Comparison of ENCODE assay signal across 15 mouse cellular contexts in genomic region chr17:50987935-50988334, GRCm38 (mm10).
DNase-seq lines count a peak whose midpoint lies in the region; ATAC-seq and TF ChIP-seq lines count a peak whose summit lies in the region.
"Had no signal": no experiment of that assay in that cellular context is flagged by ENCODE, and none has a peak within 500 bp of the region (broad histone marks: within the 10 kb centered on the region; RNA-seq: fewer than 3 reads in every experiment).

No protein-coding gene starts in this region.

- peak; percentile 64 for TF ChIP-seq CTCF in hindbrain, postnatal 0 days (IDR thresholded peaks at IDR 0.05; ENCODE audit: low read depth)
- peak; percentile 69 for TF ChIP-seq CTCF in midbrain, postnatal 0 days (IDR thresholded peaks at IDR 0.05)
- peak; percentile 60 for TF ChIP-seq CTCF in stomach, postnatal 0 days (IDR thresholded peaks at IDR 0.05; ENCODE audit: low read depth)

- no peaks in the 10 kb centered on the region for H3K36me3 ChIP-seq in hindbrain, postnatal 0 days (ENCODE audit: insufficient read depth, low read length)
- no peaks in the 10 kb centered on the region for H3K36me3 ChIP-seq in hindbrain, embryonic 13.5 days
- H3K36me3 ChIP-seq in midbrain, postnatal 0 days (ENCODE audit: insufficient read depth, low read length) = no peaks in the 10 kb centered on the region
- 0 out of 2 replicates have a peak, but pooled peaks cover under 1% of the 10 kb centered on the region for H3K36me3 ChIP-seq in midbrain, embryonic 13.5 days
- no peaks in the 10 kb centered on the region for H3K36me3 ChIP-seq in stomach, postnatal 0 days (ENCODE audit: control insufficient read depth, insufficient read depth, low read length)
- H3K36me3 ChIP-seq: liver, embryonic 13.5 days had no signal

- WGBS in hindbrain, postnatal 0 days = 57% methylated on average over 3 of the region's 3 CpGs
- 71% methylated on average over 3 of the region's 3 CpGs for WGBS in hindbrain, embryonic 13.5 days
- 58% methylated on average over 3 of the region's 3 CpGs for WGBS in midbrain, postnatal 0 days
- WGBS in midbrain, embryonic 13.5 days = 74% methylated on average over 3 of the region's 3 CpGs
- WGBS in stomach, postnatal 0 days = 53% methylated on average over 3 of the region's 3 CpGs

- no peak overlapping the region for H3K4me2 ChIP-seq in hindbrain, postnatal 0 days (ENCODE audit: low read depth, low read length)
- H3K4me2 ChIP-seq in hindbrain, embryonic 13.5 days = no peak overlapping the region
- no peak overlapping the region for H3K4me2 ChIP-seq in midbrain, postnatal 0 days (ENCODE audit: low read depth, low read length, poor library complexity, severe bottlenecking)
- no peak overlapping the region for H3K4me2 ChIP-seq in midbrain, embryonic 13.5 days (replicated peaks)
- H3K4me2 ChIP-seq in stomach, postnatal 0 days (replicated peaks; ENCODE audit: low read depth) = no peak overlapping the region
- H3K4me2 ChIP-seq: liver, embryonic 13.5 days had no signal

- DNase-seq in hindbrain, postnatal 0 days (ENCODE audit: low spot score) = peak; percentile 52
- DNase-seq in midbrain, postnatal 0 days (ENCODE audit: low spot score) = peak; percentile 40
- DNase-seq in stomach, postnatal 0 days (ENCODE audit: low spot score) = no peak
- no peak for DNase-seq in urinary bladder, adult 18-20 months (ENCODE audit: low spot score in 2 of 2)
- DNase-seq in cerebellum, adult 11-12 months = no peak
- DNase-seq: adrenal gland, postnatal 36 days; cerebellum, adult 9-10 months; heart, postnatal 14 days; kidney, postnatal 4 days; liver, embryonic 13.5 days had no signal

- no peak overlapping the region for H3K4me3 ChIP-seq in hindbrain, postnatal 0 days (ENCODE audit: low read length)
- H3K4me3 ChIP-seq in hindbrain, embryonic 13.5 days = no peak overlapping the region
- H3K4me3 ChIP-seq in midbrain, postnatal 0 days (ENCODE audit: low read depth, low read length) = no peak overlapping the region
- no peak overlapping the region for H3K4me3 ChIP-seq in midbrain, embryonic 13.5 days (replicated peaks)
- no peak overlapping the region for H3K4me3 ChIP-seq in stomach, postnatal 0 days (ENCODE audit: low read depth, low read length)
- H3K4me3 ChIP-seq: liver, embryonic 13.5 days; myocyte had no signal

- H3K4me1 ChIP-seq in hindbrain, postnatal 0 days (ENCODE audit: insufficient read depth, low read length) = no peaks in the 10 kb centered on the region
- H3K4me1 ChIP-seq in hindbrain, embryonic 13.5 days (replicated peaks) = no peaks in the 10 kb centered on the region
- H3K4me1 ChIP-seq in midbrain, postnatal 0 days (ENCODE audit: insufficient read depth, low read length) = no peaks in the 10 kb centered on the region
- H3K4me1 ChIP-seq in midbrain, embryonic 13.5 days (replicated peaks) = no peaks in the 10 kb centered on the region
- H3K4me1 ChIP-seq in stomach, postnatal 0 days (replicated peaks; ENCODE audit: control insufficient read depth, insufficient read depth) = no peaks in the 10 kb centered on the region

- no peaks in the 10 kb centered on the region for H3K27me3 ChIP-seq in hindbrain, postnatal 0 days (ENCODE audit: insufficient read depth, low read length)
- H3K27me3 ChIP-seq in hindbrain, embryonic 13.5 days = no peaks in the 10 kb centered on the region
- H3K27me3 ChIP-seq in midbrain, postnatal 0 days (ENCODE audit: insufficient read depth, low read length) = no peaks in the 10 kb centered on the region
- H3K27me3 ChIP-seq in midbrain, embryonic 13.5 days = no peaks in the 10 kb centered on the region
- H3K27me3 ChIP-seq in stomach, postnatal 0 days (ENCODE audit: control insufficient read depth, insufficient read depth, low read length) = no peaks in the 10 kb centered on the region
- H3K27me3 ChIP-seq: liver, embryonic 13.5 days had no signal

- no peak overlapping the region for H3K27ac ChIP-seq in hindbrain, postnatal 0 days
- H3K27ac ChIP-seq in hindbrain, embryonic 13.5 days = no peak overlapping the region
- H3K27ac ChIP-seq in midbrain, postnatal 0 days (ENCODE audit: low read depth, low read length) = no peak overlapping the region
- no peak overlapping the region for H3K27ac ChIP-seq in midbrain, embryonic 13.5 days
- H3K27ac ChIP-seq in stomach, postnatal 0 days (replicated peaks) = no peak overlapping the region
- H3K27ac ChIP-seq: liver, embryonic 13.5 days; macrophage had no signal

- no peak for ATAC-seq in hindbrain, postnatal 0 days
- no peak for ATAC-seq in hindbrain, embryonic 13.5 days (ENCODE audit: low FRiP score)
- no peak for ATAC-seq in midbrain, postnatal 0 days (ENCODE audit: low FRiP score)
- no peak for ATAC-seq in midbrain, embryonic 13.5 days
- peak; percentile 60; the same call in 1 of the 2 replicates for ATAC-seq in common myeloid progenitor, adult 5-6 weeks (replicated peaks; ENCODE audit: low read depth, poor library complexity, severe bottlenecking)
- no peak for ATAC-seq in stomach, postnatal 0 days (ENCODE audit: low FRiP score, low TSS enrichment)

- no peak for TF ChIP-seq EP300 in stomach, postnatal 0 days (optimal IDR thresholded peaks at IDR 0.05)

- H3K9ac ChIP-seq in hindbrain, postnatal 0 days (replicated peaks; ENCODE audit: low read length) = no peak overlapping the region
- H3K9ac ChIP-seq in hindbrain, embryonic 13.5 days = no peak overlapping the region
- no peak overlapping the region for H3K9ac ChIP-seq in midbrain, postnatal 0 days (replicated peaks; ENCODE audit: low read length, poor library complexity, severe bottlenecking)
- H3K9ac ChIP-seq in midbrain, embryonic 13.5 days (replicated peaks) = no peak overlapping the region
- H3K9ac ChIP-seq in stomach, postnatal 0 days (ENCODE audit: low read length) = no peak overlapping the region
- H3K9ac ChIP-seq: liver, embryonic 13.5 days had no signal

- no peaks in the 10 kb centered on the region for H3K9me3 ChIP-seq in hindbrain, postnatal 0 days (ENCODE audit: low read length)
- peaks cover 3% of the 10 kb centered on the region; the same call in 1 of the 2 replicates for H3K9me3 ChIP-seq in hindbrain, embryonic 13.5 days
- H3K9me3 ChIP-seq in midbrain, postnatal 0 days (ENCODE audit: low read length) = no peaks in the 10 kb centered on the region; the same call in 1 of the 2 replicates
- H3K9me3 ChIP-seq in midbrain, embryonic 13.5 days = peaks cover 3% of the 10 kb centered on the region; the same call in 1 of the 2 replicates
- no peaks in the 10 kb centered on the region for H3K9me3 ChIP-seq in stomach, postnatal 0 days (ENCODE audit: control insufficient read depth, low read length)
- H3K9me3 ChIP-seq: liver, embryonic 13.5 days had no signal

Comparison
In these comparisons a context has a peak if more than half of its experiments do, and no peak if none do; other contexts are left out.
1. DNase-seq: peak in hindbrain, postnatal 0 days (single experiment) and midbrain, postnatal 0 days (single experiment); none in stomach, postnatal 0 days (single experiment), urinary bladder, adult 18-20 months (0 of 2) and cerebellum, adult 11-12 months (single experiment).
2. Peak in every context shown above with its lines, with median percentiles within 50 percentile points of each other: CTCF ChIP-seq.